Mouse (Mus musculus) urinary bladder, postnatal 0 days (tissue): Measurements from ENCODE around the gene Olfr203. TPM values are rescaled to one million over a fixed set of nuclear protein-coding genes. Genes with fewer than 3 reads are reported as not detected.

Experiments
- polyA plus RNA-seq: library from polyadenylated mRNA; unstranded; fragments of >200 nt; fragmentation: Nextera tagmentation; extraction: Ambion mirVana; gene quantifications from 2 replicates; pipeline ENCODE4 v1.2.1, GENCODE M21; 2015

Gene Olfr203
- polyA plus RNA-seq, result not detected in 2 replicates

GRCm38 (mm10) chr16:59298581-59298980 is at the start of gene Olfr203:
Olfr203 (plus strand) TSS chr16:59298881.

GRCm38 (mm10) chr16:59272532-59272931 is 26.1 kb upstream of the Olfr203 start, which contains the start of gene Olfr201:
Olfr201 (minus strand) TSS chr16:59272632.

GRCm38 (mm10) chr16:59286693-59287092 is 12.0 kb upstream of the Olfr203 start, which contains the start of gene Olfr202:
Olfr202 (minus strand) TSS chr16:59286793.

DNA sequence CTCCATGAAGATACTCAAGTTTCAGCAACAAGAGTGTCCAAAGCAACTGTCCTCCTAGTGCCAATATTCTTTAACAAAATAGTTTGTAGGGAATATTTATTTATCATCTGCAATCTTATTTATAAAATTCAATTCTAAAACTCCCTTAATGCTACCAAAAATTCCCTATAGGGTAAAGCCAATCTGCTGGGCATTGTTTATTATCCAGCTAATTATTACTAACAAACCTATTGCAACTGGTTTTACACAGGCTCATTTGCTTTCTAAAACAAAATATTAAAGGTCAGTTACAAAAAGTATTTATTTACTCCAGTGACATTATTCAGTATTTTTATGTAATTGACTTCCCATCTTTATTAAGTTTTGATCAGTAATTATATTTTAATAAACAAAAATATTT is 19.5 kb downstream of the Olfr203 start, which contains the start of gene Olfr204:
TSS of gene Olfr204 (minus strand) at position 101 of the 400 bp plus-strand sequence.

GRCm38 (mm10) chr16:59331038-59331437 is 32.4 kb downstream of the Olfr203 start, which contains the start of gene Olfr205:
Olfr205 (minus strand) TSS chr16:59331138.

DNA sequence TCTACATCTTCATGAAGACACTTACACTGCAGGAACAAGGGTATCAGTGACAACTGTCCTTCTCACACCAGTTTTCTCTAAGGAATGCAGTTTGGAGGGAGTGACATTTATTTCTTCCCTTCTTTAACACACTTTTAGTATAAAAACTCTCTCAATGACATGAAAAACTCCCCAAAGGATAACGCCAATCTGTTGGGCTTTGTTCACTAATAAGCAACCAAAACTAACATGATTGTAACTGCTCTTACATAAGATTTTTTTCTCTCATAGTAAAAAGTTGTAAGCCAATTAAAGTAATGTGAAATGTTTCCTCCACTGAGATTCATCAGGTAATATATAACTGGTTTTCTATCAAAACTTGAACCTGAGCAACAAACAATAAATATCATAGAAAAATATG is 50.5 kb downstream of the Olfr203 start, which contains the start of gene Olfr206:
TSS of gene Olfr206 (minus strand) at position 101 of the 400 bp plus-strand sequence.

Other genes starting within 250 kb of the Olfr203 start
- not detected in 2 replicates for gene Olfr190, start 220.9 kb upstream of the Olfr203 start, polyA plus RNA-seq
- gene Olfr191, start 209.1 kb upstream of the Olfr203 start, polyA plus RNA-seq, result not detected in 2 replicates
- not detected in 2 replicates for gene Olfr193, start 187.0 kb upstream of the Olfr203 start, polyA plus RNA-seq
- not detected in 2 replicates for gene Olfr194, start 177.8 kb upstream of the Olfr203 start, polyA plus RNA-seq
- gene Olfr195, start 151.8 kb upstream of the Olfr203 start, polyA plus RNA-seq, result not detected in 2 replicates
- not detected in 2 replicates for gene Olfr196, start 128.4 kb upstream of the Olfr203 start, polyA plus RNA-seq
- gene Olfr198, start 95.3 kb upstream of the Olfr203 start, polyA plus RNA-seq, result not detected in 2 replicates
- not detected in 2 replicates for gene Olfr199, start 79.1 kb upstream of the Olfr203 start, polyA plus RNA-seq
- gene Olfr201, start 26.2 kb upstream of the Olfr203 start, polyA plus RNA-seq, result not detected in 2 replicates
- not detected in 2 replicates for gene Olfr202, start 12.1 kb upstream of the Olfr203 start, polyA plus RNA-seq
- not detected in 2 replicates for gene Olfr204, start 19.4 kb downstream of the Olfr203 start, polyA plus RNA-seq
- not detected in 2 replicates for gene Olfr205, start 32.3 kb downstream of the Olfr203 start, polyA plus RNA-seq
- gene Olfr206, start 50.4 kb downstream of the Olfr203 start, polyA plus RNA-seq, result not detected in 2 replicates
- gene Olfr209, start 65.1 kb downstream of the Olfr203 start, polyA plus RNA-seq, result not detected in 2 replicates
- not detected in 2 replicates for gene Gabrr3, start 108.5 kb downstream of the Olfr203 start, polyA plus RNA-seq
- gene Riox2, start 172.9 kb downstream of the Olfr203 start, polyA plus RNA-seq, result 25.6 and 28.3 TPM in 2 replicates